In genomic region chr2:180341229-180341628, GRCm38 (mm10) we compare ENCODE assay signal across 26 mouse cellular contexts. TPM values are rescaled to one million over a fixed set of nuclear protein-coding genes. Genes with fewer than 3 reads are reported as not detected.
A peak's percentile ranks its signal among the peaks of the same experiment; 100 is the strongest.
DNase-seq lines count a peak whose midpoint lies in the region; ATAC-seq and TF ChIP-seq lines count a peak whose summit lies in the region.
"Had no signal": no experiment of that assay in that cellular context is flagged by ENCODE, and none has a peak within 500 bp of the region (broad histone marks: within the 10 kb centered on the region; RNA-seq: fewer than 3 reads in every experiment).

No protein-coding gene starts in this region.

- no peaks in the 10 kb centered on the region for H3K27me3 ChIP-seq in heart, embryonic 11.5 days (ENCODE audit: control insufficient read depth, insufficient read depth, low read length)
- H3K27me3 ChIP-seq in heart, postnatal 0 days (ENCODE audit: control insufficient read depth, insufficient read depth, low read length) = peaks cover 10% of the 10 kb centered on the region
- H3K27me3 ChIP-seq in lung, embryonic 14.5 days (ENCODE audit: insufficient read depth, low read length) = no peaks in the 10 kb centered on the region
- peaks cover 25% of the 10 kb centered on the region for H3K27me3 ChIP-seq in neural tube, embryonic 15.5 days (replicated peaks)

- 8% methylated on average over 8 of the region's 8 CpGs for WGBS in heart, embryonic 11.5 days (ENCODE audit: insufficient replicate concordance)
- 25% methylated on average over 8 of the region's 8 CpGs for WGBS in heart, postnatal 0 days
- 26% methylated on average over 8 of the region's 8 CpGs for WGBS in lung, embryonic 14.5 days
- 71% methylated on average over 8 of the region's 8 CpGs for WGBS in neural tube, embryonic 15.5 days

- no peak for TF ChIP-seq CTCF in heart, postnatal 0 days (IDR thresholded peaks at IDR 0.05; ENCODE audit: low read depth)
- no peak for TF ChIP-seq CTCF in lung, embryonic 14.5 days (IDR thresholded peaks at IDR 0.05; ENCODE audit: low read depth)

- H3K4me2 ChIP-seq in heart, embryonic 11.5 days = peak overlapping the region; percentile 54
- H3K4me2 ChIP-seq in heart, postnatal 0 days (ENCODE audit: low read depth, low read length) = no peak overlapping the region
- peak overlapping the region; percentile 8; the same call in 1 of the 2 replicates for H3K4me2 ChIP-seq in lung, embryonic 14.5 days
- H3K4me2 ChIP-seq in neural tube, embryonic 15.5 days = no peak overlapping the region
- H3K4me2 ChIP-seq: forebrain, embryonic 13.5 days; midbrain, embryonic 15.5 days; neural tube, embryonic 13.5 days had no signal

- no peaks in the 10 kb centered on the region for H3K36me3 ChIP-seq in heart, embryonic 11.5 days (ENCODE audit: control insufficient read depth, insufficient read depth, low read length)
- no peaks in the 10 kb centered on the region for H3K36me3 ChIP-seq in heart, postnatal 0 days (replicated peaks; ENCODE audit: control insufficient read depth, insufficient read depth, low read length)
- H3K36me3 ChIP-seq in lung, embryonic 14.5 days (ENCODE audit: insufficient read depth) = no peaks in the 10 kb centered on the region
- H3K36me3 ChIP-seq in neural tube, embryonic 15.5 days = no peaks in the 10 kb centered on the region
- H3K36me3 ChIP-seq: limb, embryonic 10.5 days; midbrain, embryonic 15.5 days; neural tube, embryonic 13.5 days had no signal

- peak overlapping the region; percentile 91 for H3K27ac ChIP-seq in heart, embryonic 11.5 days (ENCODE audit: low read depth, low read length)
- H3K27ac ChIP-seq in heart, postnatal 0 days (ENCODE audit: low read depth) = peak overlapping the region; percentile 13; the same call in 1 of the 2 replicates
- H3K27ac ChIP-seq in lung, embryonic 14.5 days (ENCODE audit: low read depth) = peak overlapping the region; percentile 84
- H3K27ac ChIP-seq in neural tube, embryonic 15.5 days (replicated peaks) = no peak overlapping the region
- H3K27ac ChIP-seq: forebrain, embryonic 13.5 days; layer of hippocampus, adult 2 months; limb, embryonic 10.5 days; midbrain, embryonic 15.5 days; neural tube, embryonic 13.5 days had no signal

- H3K9me3 ChIP-seq in heart, embryonic 11.5 days (replicated peaks; ENCODE audit: control insufficient read depth, low read length) = no peaks in the 10 kb centered on the region
- no peaks in the 10 kb centered on the region for H3K9me3 ChIP-seq in heart, postnatal 0 days (replicated peaks; ENCODE audit: control insufficient read depth, low read length)
- H3K9me3 ChIP-seq in lung, embryonic 14.5 days (ENCODE audit: low read depth, low read length) = no peaks in the 10 kb centered on the region
- H3K9me3 ChIP-seq in neural tube, embryonic 15.5 days (replicated peaks) = no peaks in the 10 kb centered on the region
- H3K9me3 ChIP-seq: forebrain, embryonic 13.5 days; limb, embryonic 10.5 days; megakaryocyte, embryonic 14.5 days; midbrain, embryonic 15.5 days; neural tube, embryonic 13.5 days had no signal

- peaks cover 90% of the 10 kb centered on the region for H3K4me1 ChIP-seq in heart, embryonic 11.5 days (ENCODE audit: control insufficient read depth, insufficient read depth, low read length)
- peaks cover 17% of the 10 kb centered on the region; the same call in 1 of the 2 replicates for H3K4me1 ChIP-seq in heart, postnatal 0 days (ENCODE audit: control insufficient read depth, insufficient read depth)
- H3K4me1 ChIP-seq in lung, embryonic 14.5 days (ENCODE audit: insufficient read depth) = peaks cover 35% of the 10 kb centered on the region
- H3K4me1 ChIP-seq in neural tube, embryonic 15.5 days = no peaks in the 10 kb centered on the region
- H3K4me1 ChIP-seq: forebrain, embryonic 13.5 days; midbrain, embryonic 15.5 days had no signal

- H3K9ac ChIP-seq in heart, embryonic 11.5 days (ENCODE audit: low read depth, low read length) = peak overlapping the region; percentile 49
- no peak overlapping the region for H3K9ac ChIP-seq in heart, postnatal 0 days (replicated peaks; ENCODE audit: low read depth, low read length)
- H3K9ac ChIP-seq in lung, embryonic 14.5 days = 0 out of 2 replicates have a peak overlapping the region, but pooled peaks have one; percentile 23
- no peak overlapping the region for H3K9ac ChIP-seq in neural tube, embryonic 15.5 days (replicated peaks)
- H3K9ac ChIP-seq: forebrain, embryonic 13.5 days; midbrain, embryonic 15.5 days; neural tube, embryonic 13.5 days had no signal

- TF ChIP-seq EP300 in heart, postnatal 0 days (IDR thresholded peaks at IDR 0.05; ENCODE audit: low read depth) = no peak

- intact Hi-C loops in heart, postnatal 36 days (cut with DNase I) = no loop called here

- H3K4me3 ChIP-seq in heart, embryonic 11.5 days (ENCODE audit: low read depth, low read length) = peak overlapping the region; percentile 22
- H3K4me3 ChIP-seq in heart, postnatal 0 days (ENCODE audit: low read depth, low read length) = no peak overlapping the region
- no peak overlapping the region for H3K4me3 ChIP-seq in lung, embryonic 14.5 days (ENCODE audit: low read depth, low read length)
- no peak overlapping the region for H3K4me3 ChIP-seq in neural tube, embryonic 15.5 days (replicated peaks)
- H3K4me3 ChIP-seq: forebrain, embryonic 13.5 days; layer of hippocampus, adult 2 months; limb, embryonic 10.5 days; midbrain, embryonic 15.5 days; myocyte; neural tube, embryonic 13.5 days had no signal

- 0 out of 2 replicates have a peak, but pooled peaks have one; percentile 2 for ATAC-seq in heart, embryonic 11.5 days (replicated peaks; ENCODE audit: insufficient number of reproducible peaks, low FRiP score, low TSS enrichment)
- peak; percentile 18; the same call in 1 of the 2 replicates for ATAC-seq in heart, postnatal 0 days (ENCODE audit: insufficient read depth, low read depth)
- ATAC-seq in lung, embryonic 14.5 days (ENCODE audit: insufficient read depth) = no peak
- no peak for ATAC-seq in neural tube, embryonic 15.5 days (ENCODE audit: low FRiP score)
- ATAC-seq: forebrain, embryonic 13.5 days; midbrain, embryonic 15.5 days had no signal

- DNase-seq in heart, adult 11 months = no peak
- no peak for DNase-seq in heart, postnatal 0 days (ENCODE audit: low spot score)
- DNase-seq in heart, postnatal 36 days = no peak
- DNase-seq in lung, embryonic 14.5 days = peak; percentile 65
- no peak for DNase-seq in lung, postnatal 36 days
- peak; percentile 51 for DNase-seq in MN1 (ENCODE audit: low spot score)
- DNase-seq: adrenal gland, postnatal 36 days; cerebellum, adult 9-10 months; gastrocnemius, postnatal 36 days; kidney, postnatal 25 days; thymus, postnatal 25 days had no signal

RNA-seq across cellular contexts. Expression of gene Gata5, which starts 6.7 kb away (rescaled TPM):
- polyA plus RNA-seq in heart, embryonic 11.5 days (2014; fragmentation: Nextera tagmentation; extraction: Ambion mirVana) = 25.7 and 28.0 TPM in 2 replicates
- total RNA-seq in heart, postnatal 0 days (2014; rRNA removed; ENCODE audit: low replicate concordance) = 2.7 and 5.7 TPM in 2 replicates
- 1.2 and 1.8 TPM in 2 replicates for polyA plus RNA-seq in heart, postnatal 0 days (2015; fragmentation: Nextera tagmentation; extraction: Ambion mirVana)
- 1 to 10 TPM in 1 of 2 experiments, under 1 TPM in 1; 0.65 to 1.1 TPM for total RNA-seq in heart, postnatal 36 days (2021)
- 37.4 and 42.7 TPM in 2 replicates for polyA plus RNA-seq in lung, embryonic 14.5 days (2014; fragmentation: Nextera tagmentation; extraction: Ambion mirVana)
- polyA plus RNA-seq in neural tube, embryonic 15.5 days (2015; fragmentation: Nextera tagmentation; extraction: Ambion mirVana) = 0.04 and 0.14 TPM in 2 replicates
- total RNA-seq: gastrocnemius, adult 18-20 months; gastrocnemius, postnatal 36 days; layer of hippocampus, adult 2 months; layer of hippocampus, postnatal 25 days had no signal
- polyA plus RNA-seq: embryonic facial prominence, embryonic 14.5 days; forebrain, embryonic 13.5 days; hindbrain, embryonic 11.5 days; midbrain, embryonic 15.5 days; myocyte had no signal

RNA-seq across cellular contexts. Expression of gene Rbbp8nl, which starts 51.5 kb away (rescaled TPM):
- polyA plus RNA-seq in heart, embryonic 11.5 days (2014; fragmentation: Nextera tagmentation; extraction: Ambion mirVana) = 0.10 TPM in 1 of 2 replicates, not detected in the other
- total RNA-seq in heart, postnatal 0 days (2014; rRNA removed; ENCODE audit: low replicate concordance) = not detected in 2 replicates
- polyA plus RNA-seq in heart, postnatal 0 days (2015; fragmentation: Nextera tagmentation; extraction: Ambion mirVana) = not detected in 2 replicates
- not detected for total RNA-seq in heart, postnatal 36 days (2021)
- polyA plus RNA-seq in lung, embryonic 14.5 days (2014; fragmentation: Nextera tagmentation; extraction: Ambion mirVana) = 1.9 and 2.3 TPM in 2 replicates
- polyA plus RNA-seq in neural tube, embryonic 15.5 days (2015; fragmentation: Nextera tagmentation; extraction: Ambion mirVana) = 0.40 TPM in 1 of 2 replicates, not detected in the other
- total RNA-seq: adrenal gland, adult 18-20 months; adrenal gland, postnatal 36 days; gastrocnemius, adult 18-20 months; gastrocnemius, postnatal 36 days; layer of hippocampus, adult 2 months; layer of hippocampus, postnatal 25 days; liver, adult 2 months had no signal
- polyA plus RNA-seq: forebrain, embryonic 13.5 days; hindbrain, embryonic 11.5 days; liver, adult 2 months; midbrain, embryonic 15.5 days; myocyte; neural tube, embryonic 13.5 days had no signal

Comparison
In these comparisons a context has a peak if more than half of its experiments do, and no peak if none do; other contexts are left out.
1. H3K4me2 ChIP-seq: peak in heart, embryonic 11.5 days (single experiment) and lung, embryonic 14.5 days (single experiment); none in heart, postnatal 0 days (single experiment) and neural tube, embryonic 15.5 days (single experiment).
2. H3K9ac ChIP-seq: peak in heart, embryonic 11.5 days (single experiment) and lung, embryonic 14.5 days (single experiment); none in heart, postnatal 0 days (single experiment) and neural tube, embryonic 15.5 days (single experiment).
3. DNase-seq: peak in lung, embryonic 14.5 days (single experiment) and MN1 (single experiment); none in heart, adult 11 months (single experiment), heart, postnatal 0 days (single experiment), heart, postnatal 36 days (0 of 2) and lung, postnatal 36 days (single experiment).
4. ATAC-seq: peak in heart, embryonic 11.5 days (single experiment) and heart, postnatal 0 days (single experiment); none in lung, embryonic 14.5 days (single experiment) and neural tube, embryonic 15.5 days (single experiment).